Mouse (Mus musculus): ENCODE measurements around the gene Foxp3. TPM values are rescaled to one million over a fixed set of nuclear protein-coding genes. Genes with fewer than 3 reads are reported as not detected.
A peak's percentile ranks its signal among the peaks of the same experiment; 100 is the strongest.

The Foxp3 gene
- under 1 TPM; 0.25 to 0.45 TPM for total RNA-seq (2021)

GRCm38 (mm10) chrX:7573176-7574086 lies at the start of gene Foxp3:
Gene Foxp3 (plus strand): TSS chrX:7573644.
- intact Hi-C loops (cut with DNase I), result loop anchor here (10.0 kb wide), 1 partner anchor 121 kb away; the partner anchor contains the start of gene Gpkow
- DNase-seq, result peak; percentile 19 to 27

DNA sequence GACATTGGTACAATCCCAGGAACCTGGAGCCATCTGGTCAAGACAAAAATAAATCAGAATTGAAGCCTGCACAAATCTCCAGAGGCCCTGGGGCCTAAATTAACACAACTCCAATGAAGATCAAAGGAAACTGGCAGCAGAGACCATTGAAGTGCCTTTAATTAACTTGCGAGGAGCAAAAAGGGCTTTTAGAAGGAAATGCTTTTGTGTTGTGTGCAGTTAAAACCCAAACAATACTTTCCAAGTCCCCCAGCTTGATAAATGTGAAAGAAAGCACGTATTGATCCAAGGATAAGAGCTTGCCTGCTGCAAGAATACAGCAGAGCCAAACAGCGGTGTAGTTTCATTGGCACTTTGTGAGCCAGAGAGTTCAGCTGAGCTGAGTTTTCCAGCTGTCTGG lies 48.5 kb upstream of the Foxp3 start:
- intact Hi-C loops (cut with DNase I), result no loop called here

DNA sequence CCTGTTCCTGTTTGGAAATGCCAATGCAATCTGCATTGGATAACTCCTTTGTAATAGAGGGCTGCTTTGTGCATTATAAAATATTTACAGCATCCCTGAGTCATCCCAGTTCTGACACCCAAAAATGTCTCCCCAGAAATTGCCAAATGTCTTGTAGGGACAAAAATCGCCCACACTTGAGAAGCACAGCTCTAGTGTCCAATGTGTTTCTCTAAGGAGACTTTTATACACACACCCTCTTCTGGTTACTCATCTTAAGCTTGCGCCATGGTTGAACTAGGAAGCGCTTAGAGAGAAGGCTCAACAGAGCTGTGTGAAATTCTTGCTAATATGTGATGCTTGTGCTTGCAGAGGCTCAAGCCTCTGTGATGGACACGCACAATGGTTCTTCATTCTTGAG lies 20.0 kb upstream of the Foxp3 start:
- intact Hi-C loops (cut with DNase I), result no loop called here
- DNase-seq, result no peak

More for the DNA sequence above, 48.5 kb upstream of the Foxp3 start:
- DNase-seq, result no peak

DNA sequence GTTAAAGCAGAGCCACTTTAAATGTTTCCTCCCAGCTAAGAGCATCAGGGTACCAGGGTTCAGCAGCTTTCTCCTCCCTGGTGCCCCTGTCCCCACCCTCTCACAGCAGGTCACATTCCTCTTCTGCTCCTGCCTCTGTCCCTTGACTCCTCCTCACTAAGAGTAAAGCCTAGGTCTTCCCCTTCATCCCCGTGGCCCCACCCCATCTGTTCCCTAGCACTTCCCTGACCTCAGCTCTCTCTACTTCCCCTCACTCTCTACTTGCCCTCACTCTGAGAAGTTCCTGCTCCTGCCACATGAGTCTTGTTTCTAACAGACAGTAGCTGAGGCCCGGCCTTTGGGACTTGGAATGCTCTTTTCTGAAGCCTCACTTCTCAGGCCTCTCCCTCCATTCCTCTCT lies 10.4 kb upstream of the Foxp3 start:
- DNase-seq, result no peak
- intact Hi-C loops (cut with DNase I), result no loop called here

- intact Hi-C loops (cut with DNase I), result no loop called here
- DNase-seq, result no peak
These were observed 7.1 kb upstream of the Foxp3 start for GRCm38 (mm10) chrX:7566352-7566751.

- intact Hi-C loops (cut with DNase I), result no loop called here
- no peak for DNase-seq
These were observed 6.0 kb upstream of the Foxp3 start for GRCm38 (mm10) chrX:7567491-7567890.

- DNase-seq, result peak; percentile 14 to 36
- intact Hi-C loops (cut with DNase I), result loop anchor here (10.0 kb wide), 1 partner anchor 124 kb away; the partner anchor contains the start of gene Gpkow
These were observed 2.8 kb upstream of the Foxp3 start for GRCm38 (mm10) chrX:7570481-7571175.

GRCm38 (mm10) chrX:7571565-7572136 lies 1.8 kb upstream of the Foxp3 start:
- no peak for DNase-seq
- intact Hi-C loops (cut with DNase I), result loop anchor here (10.0 kb wide), 1 partner anchor 123 kb away; the partner anchor contains the start of gene Gpkow

DNA sequence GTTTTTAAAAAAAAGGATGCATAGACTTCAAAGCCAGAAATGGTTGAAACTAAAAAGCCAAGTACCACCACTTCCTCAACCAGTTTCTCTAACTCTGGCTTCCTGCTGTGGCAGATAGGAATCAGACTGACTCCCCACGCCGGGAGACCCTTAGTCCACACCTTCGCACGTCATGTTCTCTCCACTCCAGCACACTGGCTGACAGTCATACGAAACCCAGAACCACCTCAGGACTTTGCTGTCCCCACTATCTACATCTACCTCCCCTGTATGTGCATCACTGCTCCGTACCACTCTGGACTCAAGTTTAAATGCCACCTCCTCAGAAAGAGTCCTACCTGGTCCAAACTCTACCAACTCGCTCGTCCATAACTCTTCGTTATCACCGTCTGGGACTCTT lies 978 bp upstream of the Foxp3 start:
- intact Hi-C loops (cut with DNase I), result loop anchor here (10.0 kb wide), 1 partner anchor 122 kb away; the partner anchor contains the start of gene Gpkow
- no peak for DNase-seq

DNA sequence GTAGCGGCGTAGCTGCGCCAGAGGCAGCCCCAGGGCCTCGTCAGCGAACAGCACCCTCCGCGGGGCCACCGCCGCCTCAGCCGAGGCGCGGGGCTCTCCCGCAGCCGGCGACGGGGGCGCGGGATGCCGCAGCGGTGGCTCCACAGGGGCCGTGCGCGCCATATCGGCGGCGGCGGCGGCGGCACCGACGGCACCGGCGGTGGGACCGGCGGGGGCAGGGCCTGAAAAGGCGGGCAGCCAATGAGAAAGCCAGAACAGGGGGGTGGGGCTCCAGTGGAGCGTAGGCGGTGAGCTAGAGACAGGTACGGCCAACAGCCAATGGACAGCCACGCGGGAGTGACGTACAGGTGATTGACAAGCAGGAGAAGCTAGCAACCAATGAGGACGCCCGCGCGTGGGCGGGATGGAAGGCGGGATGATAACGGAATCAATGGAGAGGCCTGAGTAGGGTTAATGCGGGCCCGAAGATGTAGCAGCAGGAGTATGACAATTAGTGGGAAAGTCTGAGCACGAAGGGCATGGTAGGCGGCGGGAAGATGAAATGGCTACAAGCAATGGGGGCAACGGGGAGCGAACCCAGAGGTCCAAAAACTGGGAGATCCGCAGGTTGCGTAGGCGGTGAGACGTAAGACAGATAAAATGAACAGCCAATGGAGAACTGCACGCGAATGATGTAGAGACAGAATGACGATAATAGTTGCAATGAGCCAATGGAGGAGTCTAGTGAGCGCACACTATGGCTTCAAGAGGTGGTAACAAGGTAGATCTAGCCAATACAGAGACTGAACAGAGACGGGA lies 842 bp downstream of the Foxp3 start, which contains the start of gene Ppp1r3f:
Gene Ppp1r3f, minus strand, starts transcription at position 197 of the 798 bp plus-strand sequence.
- intact Hi-C loops (cut with DNase I), result loop anchor here (10.0 kb wide), 1 partner anchor 121 kb away; the partner anchor contains the start of gene Gpkow
- peak; percentile 93 for DNase-seq

DNA sequence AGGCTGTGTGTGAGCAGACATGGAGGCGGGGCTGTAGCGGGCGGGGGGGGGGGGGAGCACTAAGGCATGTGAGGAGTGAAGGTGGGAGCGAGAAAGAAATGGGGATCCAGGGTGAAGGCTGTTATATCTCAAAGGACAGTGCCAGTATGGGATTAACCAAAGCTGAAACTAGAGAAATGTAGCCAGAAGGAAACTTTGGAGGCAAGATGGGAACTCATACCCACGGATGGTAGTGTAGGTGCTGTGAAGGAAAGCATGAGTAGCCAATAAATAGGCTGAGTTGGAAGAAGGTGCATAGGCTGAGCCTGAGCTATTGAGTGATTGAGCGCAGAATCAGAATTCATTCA lies 1.4 kb downstream of the Foxp3 start:
- intact Hi-C loops (cut with DNase I), result loop anchor here (10.0 kb wide), 1 partner anchor 120 kb away; the partner anchor contains the start of gene Gpkow
- no peak for DNase-seq

- intact Hi-C loops (cut with DNase I), result no loop called here
- no peak for DNase-seq
These were observed 7.7 kb downstream of the Foxp3 start for GRCm38 (mm10) chrX:7581151-7581550.

GRCm38 (mm10) chrX:7583881-7584280 lies 10.4 kb downstream of the Foxp3 start:
- intact Hi-C loops (cut with DNase I), result no loop called here
- no peak for DNase-seq

GRCm38 (mm10) chrX:7586356-7586755 lies 12.9 kb downstream of the Foxp3 start:
- no peak for DNase-seq
- intact Hi-C loops (cut with DNase I), result no loop called here

GRCm38 (mm10) chrX:7595371-7595770 lies 21.9 kb downstream of the Foxp3 start:
- DNase-seq, result no peak
- intact Hi-C loops (cut with DNase I), result no loop called here

GRCm38 (mm10) chrX:7604004-7604403 lies 30.6 kb downstream of the Foxp3 start:
- intact Hi-C loops (cut with DNase I), result no loop called here
- no peak for DNase-seq

- peak; percentile 87 to 89 for DNase-seq
- intact Hi-C loops (cut with DNase I), result no loop called here
These were observed 31.6 kb downstream of the Foxp3 start, which contains the start of gene Ccdc22 for GRCm38 (mm10) chrX:7604879-7605574. Gene Ccdc22 (minus strand): TSS chrX:7605517.

GRCm38 (mm10) chrX:7605575-7605941 lies 32.1 kb downstream of the Foxp3 start:
- intact Hi-C loops (cut with DNase I), result no loop called here
- no peak for DNase-seq

DNA sequence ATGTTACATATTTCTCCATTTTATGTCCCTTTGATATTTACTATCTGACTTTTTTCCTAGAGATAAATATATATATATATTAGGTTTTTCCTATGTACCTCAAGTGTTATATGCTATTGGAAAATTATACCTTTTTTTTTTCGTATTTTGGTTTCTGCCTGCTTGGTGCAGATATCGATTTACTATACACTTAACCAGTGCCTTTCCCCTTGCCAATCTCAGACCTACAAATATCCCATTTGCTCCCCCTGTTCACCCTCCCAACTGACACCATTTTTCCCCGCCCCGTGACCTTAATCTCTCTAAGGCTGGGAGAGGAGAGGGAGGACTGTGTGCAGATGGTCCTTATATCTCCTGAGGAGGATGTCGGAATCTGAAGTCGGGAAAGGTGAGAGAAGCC lies 33.3 kb downstream of the Foxp3 start, which contains the start of gene Cacna1f:
Gene Cacna1f, plus strand, starts transcription at position 301 of the 400 bp plus-strand sequence.
- no peak for DNase-seq
- intact Hi-C loops (cut with DNase I), result no loop called here
